Mouse (Mus musculus) heart, embryonic 12.5 days (tissue): ENCODE results near the gene Pnp2. TPM values are rescaled to one million over a fixed set of nuclear protein-coding genes. Genes with fewer than 3 reads are reported as not detected.
"Not testable (repeated sequence)": the region's sequence is repeated elsewhere in the genome, so short reads cannot be mapped to it uniquely, and the experiment has no call there.

Experiments used
- ATAC-seq: fragments of 200-750 bp; cut with Nextera tagmentation; 2 replicates; pipeline ENCODE4 v1.8.0; 2017; ENCODE audit warnings: moderate TSS enrichment, moderate library complexity; ENCODE audit not compliant: insufficient number of reproducible peaks, low FRiP score
- H3K27ac ChIP-seq: fragments of 300-500 bp; sonication (generic); 2 replicates; pipeline ENCODE4 v1.5.1; 2016; ENCODE audit warnings: mild to moderate bottlenecking, moderate library complexity; ENCODE audit not compliant: poor library complexity, severe bottlenecking
- H3K27me3 ChIP-seq: fragments of 300-500 bp; sonication (generic); replicated peaks from 2 replicates; pipeline ENCODE4 v1.6.1; 2016; ENCODE audit warnings: mild to moderate bottlenecking, moderate library complexity
- H3K36me3 ChIP-seq: fragments of 300-500 bp; sonication (generic); 2 replicates; pipeline ENCODE4 v1.6.1; 2016; ENCODE audit warnings: mild to moderate bottlenecking, moderate library complexity
- H3K4me1 ChIP-seq: fragments of 300-500 bp; sonication (generic); replicated peaks from 2 replicates; pipeline ENCODE4 v1.6.1; 2016; ENCODE audit warnings: mild to moderate bottlenecking
- H3K4me2 ChIP-seq: fragments of 300-500 bp; sonication (generic); 2 replicates; pipeline ENCODE4 v1.6.1; 2016; ENCODE audit warnings: mild to moderate bottlenecking, moderate library complexity
- H3K4me3 ChIP-seq: fragments of 300-500 bp; sonication (generic); 2 replicates; pipeline ENCODE4 v1.5.1; 2016; ENCODE audit warnings: mild to moderate bottlenecking
- H3K9ac ChIP-seq: fragments of 300-500 bp; sonication (generic); 2 replicates; pipeline ENCODE4 v1.6.1; 2016; ENCODE audit warnings: mild to moderate bottlenecking, moderate library complexity
- H3K9me3 ChIP-seq: fragments of 300-500 bp; sonication (generic); replicated peaks from 2 replicates; pipeline ENCODE4 v1.6.1; 2016; ENCODE audit warnings: mild to moderate bottlenecking, moderate library complexity
- WGBS: fragments of 180-500 bp; shearing (Covaris S2); methylation state at CpG from one replicate; pipeline ENCODE4 v1.1.7; 2016; 5-methylcytosine and 5-hydroxymethylcytosine counted together
- polyA plus RNA-seq: library from polyadenylated mRNA; unstranded; fragments of >200 nt; fragmentation: Nextera tagmentation; extraction: Ambion mirVana; gene quantifications from 2 replicates; pipeline ENCODE4 v1.2.1, GENCODE M21; 2016

Gene Pnp2
- polyA plus RNA-seq = 0.17 and 0.32 TPM in 2 replicates

DNA sequence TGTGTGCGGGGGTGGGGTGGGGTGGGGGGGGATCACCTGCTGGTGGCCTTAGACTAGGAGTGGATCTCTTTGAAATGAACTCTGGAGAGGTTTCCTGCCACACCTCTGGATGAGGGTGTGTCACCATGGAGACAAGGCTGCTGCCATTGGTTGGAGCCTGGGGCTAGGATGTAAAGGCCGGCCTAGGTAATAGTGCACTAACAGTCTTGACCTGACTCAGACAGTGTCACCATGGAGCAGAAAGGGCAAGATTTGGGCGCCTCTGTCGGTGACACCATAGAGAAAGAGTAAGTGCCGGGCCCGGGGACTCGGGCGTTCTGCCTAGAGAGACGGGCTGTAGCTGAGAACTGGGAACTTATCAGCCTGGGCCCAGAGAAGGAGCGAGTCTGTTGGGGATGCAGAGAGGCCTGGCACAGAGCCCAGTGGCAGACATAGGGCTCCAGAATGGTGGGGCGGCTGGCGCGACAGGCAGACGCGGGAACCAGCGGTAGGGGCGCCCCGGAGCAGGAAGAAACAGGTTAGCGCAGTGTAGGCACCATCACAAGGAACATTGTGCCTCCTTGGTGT lies at the start of gene Pnp2:
Gene Pnp2 (plus strand): TSS at position 51 of the 567 bp plus-strand sequence.
- H3K4me2 ChIP-seq = peak within 1 kb of the TSS; percentile 64
- ATAC-seq = peak; percentile 86
- H3K4me3 ChIP-seq = peak within 1 kb of the TSS; percentile 33
- H3K27me3 ChIP-seq, H3K4me1 ChIP-seq, H3K9me3 ChIP-seq, H3K36me3 ChIP-seq: not testable (repeated sequence)
- WGBS = 5% methylated on average over 19 of the region's 19 CpGs
- H3K9ac ChIP-seq = peak within 1 kb of the TSS; percentile 39; the same call in 1 of the 2 replicates
- 0 out of 2 replicates have a peak within 1 kb of the TSS, but pooled peaks have one; percentile 21 for H3K27ac ChIP-seq

DNA sequence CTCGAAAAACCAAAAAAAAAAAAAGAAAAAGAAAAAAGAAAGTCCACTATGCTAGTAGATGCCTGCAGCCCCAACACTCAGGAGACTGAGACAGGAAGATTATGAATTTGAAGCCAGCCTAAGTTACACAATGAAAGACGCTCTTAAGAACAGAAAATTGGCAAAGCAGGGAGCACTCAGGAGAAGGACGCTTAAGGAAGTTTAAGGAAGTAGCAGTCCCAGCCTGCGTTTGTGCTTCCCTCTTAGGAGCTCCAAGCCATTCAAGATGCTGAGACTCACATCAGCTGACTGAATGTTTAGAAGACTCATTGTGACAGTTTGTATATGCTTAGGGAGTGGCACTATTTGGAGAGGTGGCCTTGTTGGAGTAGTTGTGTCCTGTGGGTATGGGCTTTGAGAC lies 47.7 kb upstream of the Pnp2 start:
- Histone ChIP-seq H3K27ac (no peak overlapping the region), H3K4me1 (peaks cover 7% of the 10 kb centered on the region), H3K27me3 (no peaks in the 10 kb centered on the region), H3K9ac (no peak overlapping the region), H3K4me2 (no peak overlapping the region), H3K9me3 (no peaks in the 10 kb centered on the region), H3K4me3 (no peak overlapping the region), H3K36me3 (peaks cover 26% of the 10 kb centered on the region)
- no peak for ATAC-seq
- 74% methylated on average over 4 of the region's 4 CpGs for WGBS

DNA sequence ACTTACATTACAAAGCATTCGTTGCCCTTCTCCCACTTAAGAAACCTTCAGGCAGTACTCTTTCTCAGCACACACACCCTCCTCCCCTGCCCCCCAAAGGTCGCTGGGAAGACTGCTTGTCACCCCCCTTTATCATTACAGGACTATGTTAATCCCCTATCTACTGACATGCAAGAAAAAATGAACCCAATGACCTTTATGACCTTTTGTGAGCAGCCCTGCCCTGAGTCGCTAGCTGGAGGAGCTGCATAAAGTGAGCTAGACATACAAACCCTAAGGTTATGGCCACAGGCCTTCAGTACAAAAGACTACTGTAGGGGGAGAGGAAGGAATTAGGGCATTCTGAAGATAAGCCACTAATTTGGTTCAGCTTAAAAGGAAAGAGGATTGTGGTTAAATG lies 44.4 kb upstream of the Pnp2 start:
- no peak overlapping the region for H3K27ac ChIP-seq
- no peak overlapping the region for H3K4me3 ChIP-seq
- no peak for ATAC-seq
- H3K9ac ChIP-seq = no peak overlapping the region
- H3K36me3 ChIP-seq = peaks cover 55% of the 10 kb centered on the region
- no peak overlapping the region for H3K4me2 ChIP-seq
- no peaks in the 10 kb centered on the region for H3K4me1 ChIP-seq
- 43% methylated on average over 3 of the region's 3 CpGs for WGBS
- H3K9me3 ChIP-seq = no peaks in the 10 kb centered on the region
- H3K27me3 ChIP-seq = no peaks in the 10 kb centered on the region

DNA sequence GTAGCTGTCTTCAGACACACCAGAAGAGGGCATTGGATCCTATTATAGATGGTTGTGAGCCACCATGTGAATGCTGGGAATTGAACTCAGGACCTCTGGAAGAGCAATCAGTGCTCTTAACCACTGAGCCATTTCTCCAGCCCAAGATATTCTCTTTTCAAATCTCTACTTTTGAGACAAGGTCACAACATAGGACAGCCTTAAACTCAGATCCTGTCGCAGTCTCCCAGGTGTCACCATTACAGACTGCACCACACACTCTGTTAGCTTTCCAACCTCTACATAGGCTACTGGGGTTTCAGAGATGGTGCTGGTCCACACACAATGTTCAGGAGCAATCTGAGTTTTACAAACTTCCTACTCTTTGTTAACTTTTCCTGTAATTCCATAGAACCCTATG lies 32.4 kb upstream of the Pnp2 start:
- peaks cover 15% of the 10 kb centered on the region; the same call in 1 of the 2 replicates for H3K4me1 ChIP-seq
- H3K9me3 ChIP-seq, H3K27me3 ChIP-seq, H3K27ac ChIP-seq, ATAC-seq: not testable (repeated sequence)
- H3K9ac ChIP-seq = peak overlapping the region; percentile 69
- H3K4me2 ChIP-seq = peak overlapping the region; percentile 72
- 64% methylated on average over 1 of the region's 1 CpGs for WGBS
- H3K4me3 ChIP-seq = peak overlapping the region; percentile 92
- H3K36me3 ChIP-seq = peaks cover 35% of the 10 kb centered on the region

DNA sequence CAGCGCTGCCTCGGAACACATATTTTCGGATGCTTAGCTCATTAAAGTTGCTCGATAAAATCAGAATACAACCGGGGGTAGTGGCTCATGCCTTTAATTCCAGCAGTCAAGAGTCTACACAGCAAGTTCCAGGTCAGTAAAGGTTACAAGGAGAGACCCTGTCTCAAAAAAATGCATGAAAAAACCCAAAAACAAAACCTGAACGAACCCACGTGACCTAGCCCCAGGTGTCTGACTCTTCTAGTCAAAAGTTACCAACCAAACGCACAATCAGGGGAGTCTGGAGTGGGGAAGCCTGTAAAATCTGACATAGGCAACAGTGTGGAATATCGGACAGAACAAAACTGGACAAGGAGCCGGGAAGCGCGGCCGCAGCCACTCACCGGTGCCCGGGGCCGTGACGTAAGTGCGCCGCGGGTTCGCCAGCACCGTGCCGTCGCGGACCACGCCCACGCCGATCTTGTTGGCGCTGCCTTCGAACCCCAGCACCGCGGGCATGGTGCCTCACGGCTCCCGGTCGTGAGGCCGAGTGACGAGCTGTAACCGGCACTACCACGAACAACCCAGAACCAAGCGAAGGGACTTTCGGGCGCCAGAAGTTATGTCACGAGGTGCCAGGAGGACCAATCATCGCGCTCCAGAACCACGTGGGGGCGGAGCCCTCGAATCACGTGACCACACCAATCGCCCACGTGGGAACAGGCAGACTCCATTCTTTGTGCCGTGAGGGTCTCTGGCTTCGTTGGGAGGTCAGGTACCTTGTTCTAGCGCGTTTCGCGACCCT lies 31.3 kb upstream of the Pnp2 start, which contains the start of the genes Osgep and Apex1:
Gene Osgep (minus strand): TSS at position 613 of the 784 bp plus-strand sequence.
Gene Apex1 (plus strand): TSS at position 688 of the 784 bp plus-strand sequence.
- H3K9me3 ChIP-seq = no peaks in the 10 kb centered on the region
- peak within 1 kb of the TSS; percentile 90 for H3K27ac ChIP-seq
- H3K4me1 ChIP-seq = peaks cover 19% of the 10 kb centered on the region
- WGBS = under 1% methylated on average over 57 of the region's 57 CpGs
- H3K27me3 ChIP-seq = no peaks in the 10 kb centered on the region
- peaks cover 39% of the 10 kb centered on the region for H3K36me3 ChIP-seq
- peak within 1 kb of the TSS; percentile 92 for H3K4me3 ChIP-seq
- H3K9ac ChIP-seq = peak within 1 kb of the TSS; percentile 89
- peak; percentile 94 for ATAC-seq
- peak within 1 kb of the TSS; percentile 91 for H3K4me2 ChIP-seq

DNA sequence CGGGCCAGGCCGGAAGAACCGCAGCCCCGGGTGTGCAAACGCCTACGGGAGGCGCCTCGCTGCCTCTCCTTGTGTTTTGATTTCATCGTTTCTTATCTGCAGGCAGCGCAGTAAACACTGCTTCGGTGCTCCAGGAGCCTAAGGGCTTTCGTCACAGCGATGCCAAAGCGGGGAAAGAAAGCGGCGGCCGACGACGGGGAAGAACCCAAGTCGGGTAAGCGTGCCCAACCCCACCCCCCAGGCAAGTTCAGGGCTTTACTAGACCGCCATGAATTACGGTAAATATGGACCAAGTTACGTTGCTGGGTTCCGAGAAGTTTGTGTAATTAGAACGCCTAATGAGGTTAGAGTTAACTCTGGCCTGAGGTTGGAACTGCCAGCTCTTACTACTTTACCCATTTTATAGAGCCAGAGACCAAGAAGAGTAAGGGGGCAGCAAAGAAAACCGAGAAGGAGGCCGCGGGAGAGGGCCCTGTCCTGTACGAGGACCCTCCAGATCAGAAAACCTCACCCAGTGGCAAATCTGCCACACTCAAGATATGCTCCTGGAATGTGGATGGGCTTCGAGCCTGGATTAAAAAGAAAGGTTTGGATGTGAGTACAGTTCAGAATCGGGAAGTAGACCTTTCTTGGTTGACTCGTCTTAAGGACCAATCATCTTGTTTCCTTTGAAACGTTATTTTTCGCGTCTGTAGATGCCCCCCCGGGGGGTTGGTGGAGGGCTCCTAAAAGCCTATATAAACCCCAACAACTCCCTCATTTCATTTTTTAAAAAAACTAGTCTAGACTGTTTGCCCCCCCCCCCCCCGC lies 30.5 kb upstream of the Pnp2 start:
- Histone ChIP-seq H3K4me2 (peak overlapping the region; percentile 91), H3K9ac (peak overlapping the region; percentile 89), H3K4me1 (peaks cover 25% of the 10 kb centered on the region), H3K36me3 (peaks cover 37% of the 10 kb centered on the region), H3K27ac (peak overlapping the region; percentile 90), H3K27me3 (no peaks in the 10 kb centered on the region), H3K4me3 (peak overlapping the region; percentile 92), H3K9me3 (no peaks in the 10 kb centered on the region)
- WGBS = under 1% methylated on average over 38 of the region's 38 CpGs
- peak; percentile 54 for ATAC-seq

DNA sequence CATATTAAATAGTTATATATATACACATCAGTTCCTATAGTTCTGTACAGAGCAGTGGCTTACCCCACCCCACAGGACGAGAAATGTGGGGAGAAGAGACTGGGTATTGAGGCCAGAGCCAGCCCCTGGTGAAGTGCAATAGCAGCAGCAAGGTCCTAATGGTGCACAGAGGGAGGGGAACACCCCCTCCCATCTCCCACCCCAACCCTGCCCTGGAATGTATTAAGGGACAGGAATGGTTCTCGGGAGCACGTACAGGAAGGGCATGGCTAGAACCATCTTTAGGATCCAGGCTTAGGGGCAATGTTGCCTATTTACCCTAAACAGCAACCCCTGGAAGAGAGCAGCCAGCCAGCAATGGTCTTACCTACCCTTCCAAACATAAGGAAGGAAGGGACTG lies 28.4 kb upstream of the Pnp2 start:
- Histone ChIP-seq H3K27ac (no peak overlapping the region), H3K4me1 (peaks cover 25% of the 10 kb centered on the region), H3K4me3 (no peak overlapping the region), H3K9ac (no peak overlapping the region), H3K27me3 (no peaks in the 10 kb centered on the region), H3K4me2 (no peak overlapping the region), H3K36me3 (peaks cover 37% of the 10 kb centered on the region), H3K9me3 (no peaks in the 10 kb centered on the region)
- WGBS = 82% methylated on average over 3 of the region's 3 CpGs
- ATAC-seq = no peak

DNA sequence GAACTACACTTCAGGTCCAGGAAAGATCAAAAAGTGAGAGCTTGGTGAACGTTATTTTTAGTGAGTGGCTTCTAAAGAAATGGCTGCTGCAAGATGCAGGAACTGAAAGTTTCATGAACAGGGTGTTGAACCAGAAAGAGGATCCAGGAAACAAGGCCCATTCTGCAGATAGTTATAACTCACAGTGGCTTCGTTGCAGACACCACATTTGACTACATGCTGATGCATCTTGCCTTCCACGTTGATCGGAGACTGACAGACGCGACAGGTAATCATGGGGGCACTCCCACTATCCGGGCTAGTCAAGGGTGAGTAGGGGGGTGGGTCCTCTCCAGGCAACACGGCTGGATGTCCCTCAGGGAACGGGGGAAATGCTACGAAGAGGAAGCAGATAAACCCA lies 25.8 kb upstream of the Pnp2 start:
- Histone ChIP-seq H3K27me3 (no peaks in the 10 kb centered on the region), H3K9me3 (no peaks in the 10 kb centered on the region), H3K9ac (peak overlapping the region; percentile 97), H3K36me3 (peaks cover 37% of the 10 kb centered on the region), H3K4me2 (peak overlapping the region; percentile 96), H3K4me1 (peaks cover 22% of the 10 kb centered on the region), H3K27ac (peak overlapping the region; percentile 79), H3K4me3 (peak overlapping the region; percentile 88)
- 13% methylated on average over 10 of the region's 10 CpGs for WGBS
- ATAC-seq = no peak

DNA sequence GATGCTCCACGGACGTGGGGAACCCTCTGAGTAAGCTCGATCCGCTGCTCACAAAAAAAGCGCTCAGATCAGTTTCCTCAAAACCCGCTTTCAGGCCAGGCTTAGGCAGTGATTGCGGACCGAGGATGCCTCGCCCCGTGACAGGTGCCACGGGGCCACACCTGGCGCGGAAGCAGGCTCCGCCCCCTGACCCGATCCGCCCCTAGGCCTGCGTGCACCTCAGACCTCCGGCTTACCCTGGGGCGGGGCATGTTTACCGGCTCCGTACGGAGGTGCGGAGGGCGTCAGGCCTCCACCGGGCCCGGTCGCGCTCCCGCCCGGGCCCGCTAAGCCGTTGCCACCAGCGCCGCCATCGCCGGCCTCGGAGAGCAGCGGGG lies 25.4 kb upstream of the Pnp2 start:
- WGBS = 4% methylated on average over 38 of the region's 38 CpGs
- Histone ChIP-seq H3K9ac (peak overlapping the region; percentile 97), H3K4me2 (peak overlapping the region; percentile 96)

DNA sequence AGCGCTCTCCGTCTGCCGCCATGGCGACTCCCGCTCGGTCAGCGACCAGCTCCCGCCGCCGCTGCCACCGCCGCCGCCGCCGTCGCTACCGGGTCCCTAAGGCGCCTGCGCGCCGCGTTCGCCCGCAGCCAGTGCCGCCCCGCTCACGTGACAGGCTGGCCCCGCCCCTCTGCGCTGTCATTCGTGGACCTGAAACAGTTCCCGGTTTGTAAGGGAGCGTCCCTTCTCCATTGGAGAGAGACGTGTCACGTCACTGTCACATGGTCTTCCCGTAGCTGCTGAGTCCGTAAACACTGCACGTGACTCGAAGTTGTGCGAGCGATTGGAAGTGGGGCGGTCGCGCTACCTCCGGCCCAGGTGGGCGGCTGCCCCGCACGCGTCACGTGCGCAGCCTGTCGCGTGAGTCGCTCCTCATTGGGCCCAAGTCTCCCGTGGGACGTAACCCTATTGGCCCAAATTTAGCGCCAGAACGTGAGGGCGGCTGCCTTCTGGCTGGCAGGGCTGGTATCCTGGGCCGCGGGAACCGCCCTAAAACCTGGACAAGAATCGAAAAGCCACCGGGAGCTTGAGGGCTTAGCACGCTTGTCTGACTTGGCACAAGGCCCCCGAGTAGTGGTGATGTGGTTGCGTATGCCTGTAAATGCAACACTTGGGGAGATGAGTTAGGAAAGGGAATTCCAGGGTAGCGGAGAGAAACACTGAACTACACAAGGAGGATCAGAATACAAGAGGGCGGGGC lies 24.9 kb upstream of the Pnp2 start, which contains the start of the genes Pip4p1 and Pnp:
Gene Pip4p1 (minus strand): TSS at position 103 of the 739 bp plus-strand sequence.
Gene Pnp (plus strand): TSS at position 329 of the 739 bp plus-strand sequence.
- ATAC-seq = peak; percentile 99
- H3K4me1 ChIP-seq = peaks cover 17% of the 10 kb centered on the region
- H3K4me3 ChIP-seq = peak within 1 kb of the TSS; percentile 88
- no peaks in the 10 kb centered on the region for H3K9me3 ChIP-seq
- peak within 1 kb of the TSS; percentile 96 for H3K4me2 ChIP-seq
- H3K36me3 ChIP-seq = peaks cover 37% of the 10 kb centered on the region
- under 1% methylated on average over 68 of the region's 68 CpGs for WGBS
- peak within 1 kb of the TSS; percentile 97 for H3K9ac ChIP-seq
- H3K27me3 ChIP-seq = no peaks in the 10 kb centered on the region
- peak within 1 kb of the TSS; percentile 86 for H3K27ac ChIP-seq

More for the DNA sequence above, 25.4 kb upstream of the Pnp2 start:
- peak; percentile 71 for ATAC-seq
- H3K27me3 ChIP-seq = no peaks in the 10 kb centered on the region
- H3K4me1 ChIP-seq = peaks cover 22% of the 10 kb centered on the region
- H3K27ac ChIP-seq = peak overlapping the region; percentile 79
- H3K9me3 ChIP-seq = no peaks in the 10 kb centered on the region
- H3K4me3 ChIP-seq = peak overlapping the region; percentile 88
- H3K36me3 ChIP-seq = peaks cover 37% of the 10 kb centered on the region
